In genomic region chr1:39450069-39450728, GRCm38 (mm10) we compare ENCODE assay signal across 11 mouse cellular contexts. TPM values are rescaled to one million over a fixed set of nuclear protein-coding genes. Genes with fewer than 3 reads are reported as not detected.
DNase-seq lines count a peak whose midpoint lies in the region; ATAC-seq and TF ChIP-seq lines count a peak whose summit lies in the region.
"Had no signal": no experiment of that assay in that cellular context is flagged by ENCODE, and none has a peak within 500 bp of the region (broad histone marks: within the 10 kb centered on the region; RNA-seq: fewer than 3 reads in every experiment).

No protein-coding gene starts in this region.

- no peak for DNase-seq in heart, adult 8-10 months (ENCODE audit: low spot score)
- peak; percentile 53 for DNase-seq in brain, embryonic 14.5 days (ENCODE audit: low read depth)
- no peak for DNase-seq in limb, embryonic 10.5 days (ENCODE audit: low spot score)
- DNase-seq in retina, embryonic 14.5 days (ENCODE audit: low spot score): peak; percentile 26
- no peak for DNase-seq in layer of hippocampus, adult 2 months (ENCODE audit: low spot score in 2 of 2)
- DNase-seq in right cerebral cortex, postnatal 10 days (ENCODE audit: low spot score in 2 of 2): no peak
- no peak for DNase-seq in lung, postnatal 25 days (ENCODE audit: low spot score)
- DNase-seq: cerebellum, adult 11 months had no signal

- TF ChIP-seq CTCF in brain, embryonic 14.5 days (IDR thresholded peaks at IDR 0.05; ENCODE audit: borderline replicate concordance, extremely low read depth, insufficient read depth, insufficient read length): no peak
- no peak for TF ChIP-seq CTCF in layer of hippocampus, adult 2 months (conservative IDR thresholded peaks at IDR 0.05)

- peak overlapping the region; percentile 30; the same call in 1 of the 2 replicates for H3K4me2 ChIP-seq in heart, embryonic 16.5 days (ENCODE audit: low read depth, low read length)
- H3K4me2 ChIP-seq: hindbrain, embryonic 15.5 days; lung, embryonic 15.5 days had no signal

- no peak overlapping the region for H3K4me3 ChIP-seq in heart, embryonic 16.5 days (ENCODE audit: low read length)
- no peak overlapping the region for H3K4me3 ChIP-seq in limb, embryonic 10.5 days
- no peak overlapping the region for H3K4me3 ChIP-seq in layer of hippocampus, adult 2 months
- H3K4me3 ChIP-seq: hindbrain, embryonic 15.5 days; lung, embryonic 15.5 days had no signal

- H3K27ac ChIP-seq in heart, embryonic 16.5 days (ENCODE audit: low read length): peak overlapping the region; percentile 47
- peak overlapping the region; percentile 34 for H3K27ac ChIP-seq in limb, embryonic 10.5 days
- H3K27ac ChIP-seq in layer of hippocampus, adult 2 months: no peak overlapping the region
- H3K27ac ChIP-seq: hindbrain, embryonic 15.5 days had no signal

- H3K9ac ChIP-seq in heart, embryonic 16.5 days (ENCODE audit: low read length): no peak overlapping the region
- H3K9ac ChIP-seq: hindbrain, embryonic 15.5 days; lung, embryonic 15.5 days had no signal

- H3K27me3 ChIP-seq in heart, embryonic 16.5 days (ENCODE audit: control insufficient read depth, insufficient read depth, low read length): no peaks in the 10 kb centered on the region
- no peaks in the 10 kb centered on the region for H3K27me3 ChIP-seq in limb, embryonic 10.5 days (ENCODE audit: low read depth, poor library complexity, severe bottlenecking)
- H3K27me3 ChIP-seq: hindbrain, embryonic 15.5 days; lung, embryonic 15.5 days had no signal

- no peaks in the 10 kb centered on the region for H3K9me3 ChIP-seq in heart, embryonic 16.5 days (replicated peaks; ENCODE audit: control insufficient read depth, low read length)
- no peaks in the 10 kb centered on the region for H3K9me3 ChIP-seq in limb, embryonic 10.5 days (replicated peaks)
- H3K9me3 ChIP-seq: hindbrain, embryonic 15.5 days; lung, embryonic 15.5 days had no signal

- 65% methylated on average over 6 of the region's 6 CpGs for WGBS in heart, embryonic 16.5 days
- 66% methylated on average over 6 of the region's 6 CpGs for WGBS in limb, embryonic 10.5 days

- TF ChIP-seq POLR2A in brain, embryonic 14.5 days (IDR thresholded peaks at IDR 0.05; ENCODE audit: borderline replicate concordance, extremely low read depth, insufficient read depth, insufficient read length, poor library complexity, severe bottlenecking): no peak

- no peaks in the 10 kb centered on the region for H3K36me3 ChIP-seq in heart, embryonic 16.5 days (ENCODE audit: control insufficient read depth, insufficient read depth)
- H3K36me3 ChIP-seq in limb, embryonic 10.5 days: no peaks in the 10 kb centered on the region
- H3K36me3 ChIP-seq: hindbrain, embryonic 15.5 days; lung, embryonic 15.5 days had no signal

- ATAC-seq in heart, embryonic 16.5 days (replicated peaks; ENCODE audit: extremely low read depth, insufficient read depth, low FRiP score): no peak

- peaks cover 72% of the 10 kb centered on the region for H3K4me1 ChIP-seq in heart, embryonic 16.5 days (ENCODE audit: control insufficient read depth, insufficient read depth, low read length)
- H3K4me1 ChIP-seq in limb, embryonic 10.5 days: peaks cover 26% of the 10 kb centered on the region

RNA-seq across cellular contexts. Expression of gene Tbc1d8, which starts 28.4 kb away (rescaled TPM):
- polyA plus RNA-seq in heart, embryonic 16.5 days (2015; fragmentation: Nextera tagmentation; extraction: Ambion mirVana): 10.7 and 11.2 TPM in 2 replicates
- total RNA-seq in heart, adult 8-10 months (2022): 1 to 10 TPM; 5.6 to 8.9 (median 5.8) TPM
- polyA plus RNA-seq in brain, embryonic 14.5 days (2012; rRNA removed): 12.6 and 12.8 TPM in 2 replicates
- 3.6 and 5.1 TPM in 2 replicates for polyA plus RNA-seq in limb, embryonic 10.5 days (2016; fragmentation: Nextera tagmentation; extraction: Ambion mirVana)
- total RNA-seq in layer of hippocampus, adult 2 months (2021): 10 to 100 TPM; 10.6 to 14.3 TPM

Comparison
In these comparisons a context has a peak if more than half of its experiments do, and no peak if none do; other contexts are left out.
1. DNase-seq: peak in brain, embryonic 14.5 days (single experiment) and retina, embryonic 14.5 days (single experiment); none in heart, adult 8-10 months (single experiment), limb, embryonic 10.5 days (single experiment), layer of hippocampus, adult 2 months (0 of 2), right cerebral cortex, postnatal 10 days (0 of 2) and lung, postnatal 25 days (single experiment).